Mouse (Mus musculus) adrenal gland, adult 8-10 months (tissue): ENCODE results near the gene Guca2b. TPM values are rescaled to one million over a fixed set of nuclear protein-coding genes. Genes with fewer than 3 reads are reported as not detected.
"Not testable (repeated sequence)": the region's sequence is repeated elsewhere in the genome, so short reads cannot be mapped to it uniquely, and the experiment has no call there.

Experiments used
- DNase-seq: peaks from one replicate; pipeline ENCODE4 v3.0.0; 2022
- total RNA-seq, 4 experiments: library from RNA; stranded (reverse); gene quantifications; 2 replicates each; pipeline ENCODE4 v1.2.4; 2022

Guca2b gene
- total RNA-seq, 4 experiments from 2014 or later = not detected

DNA sequence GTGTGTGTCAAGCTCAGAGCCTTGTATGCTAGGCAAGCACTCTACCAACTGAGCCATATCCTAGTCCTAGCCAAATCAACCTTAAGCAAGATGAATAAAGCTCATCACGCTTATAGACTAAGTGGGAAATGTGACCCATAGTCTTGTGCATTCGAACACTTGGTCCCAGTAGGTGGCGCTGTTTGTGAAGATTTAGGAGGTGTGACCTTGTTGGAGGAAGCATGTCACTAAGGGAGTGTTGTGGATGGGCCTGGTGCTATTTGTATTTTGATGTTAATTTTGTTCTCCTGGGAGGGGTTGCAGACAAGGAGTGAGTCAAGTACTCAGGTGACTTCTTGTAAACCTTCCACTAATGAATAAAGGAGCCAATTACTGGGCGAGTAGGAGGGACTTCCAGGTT is 16.1 kb downstream of the Guca2b start:
- DNase-seq = no peak

GRCm38 (mm10) chr4:119638656-119639055 is 20.1 kb downstream of the Guca2b start:
- DNase-seq = no peak

DNA sequence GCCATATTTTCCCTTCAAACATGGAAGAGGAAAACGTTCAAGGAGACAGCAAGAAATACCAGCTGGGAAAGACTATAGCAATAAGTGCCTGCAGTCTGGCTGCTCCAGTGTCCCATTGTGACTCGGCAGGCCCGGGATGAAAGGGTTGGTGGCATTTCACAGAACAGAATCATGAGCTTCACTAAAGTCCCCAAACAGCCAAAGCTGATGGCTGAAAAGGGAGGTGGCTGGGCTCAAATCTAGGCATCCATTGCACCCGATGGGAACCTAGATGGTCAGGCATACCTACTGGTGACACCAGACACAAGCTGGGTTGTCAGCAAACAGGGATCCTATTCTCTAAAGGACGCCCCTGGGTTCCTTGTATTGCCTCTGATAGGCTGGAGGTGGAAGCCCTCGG is 20.8 kb downstream of the Guca2b start:
- no peak for DNase-seq

- peak; percentile 69 for DNase-seq
These were observed 21.4 kb downstream of the Guca2b start, which contains the start of gene Guca2a for GRCm38 (mm10) chr4:119637176-119637845. TSS of gene Guca2a (plus strand) at chr4:119637704.

DNA sequence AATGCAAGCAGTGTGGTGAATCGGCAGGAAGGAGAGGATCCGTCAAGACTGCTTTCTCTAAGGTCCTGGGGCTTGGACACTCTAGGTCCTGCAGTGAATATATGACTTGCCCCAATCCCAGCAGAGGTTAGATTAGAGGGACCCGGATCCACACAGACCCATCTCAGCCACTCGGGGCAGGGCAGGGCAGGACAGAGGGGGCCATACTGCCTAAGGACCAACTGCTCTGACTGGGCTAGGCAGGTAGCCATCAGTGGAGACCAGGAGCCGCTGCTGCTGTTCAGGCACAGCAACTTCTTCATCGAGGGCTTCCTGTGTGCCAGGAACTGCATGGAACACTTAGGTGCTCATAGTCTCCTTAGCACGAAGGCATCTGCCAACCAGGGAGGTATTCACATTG is 22.0 kb downstream of the Guca2b start:
- DNase-seq = no peak

GRCm38 (mm10) chr4:119635686-119636085 is 23.1 kb downstream of the Guca2b start:
- no peak for DNase-seq

GRCm38 (mm10) chr4:119634908-119635660 is 23.7 kb downstream of the Guca2b start:
- no peak for DNase-seq

- DNase-seq = no peak
These were observed 24.8 kb downstream of the Guca2b start for GRCm38 (mm10) chr4:119633948-119634347.

DNA sequence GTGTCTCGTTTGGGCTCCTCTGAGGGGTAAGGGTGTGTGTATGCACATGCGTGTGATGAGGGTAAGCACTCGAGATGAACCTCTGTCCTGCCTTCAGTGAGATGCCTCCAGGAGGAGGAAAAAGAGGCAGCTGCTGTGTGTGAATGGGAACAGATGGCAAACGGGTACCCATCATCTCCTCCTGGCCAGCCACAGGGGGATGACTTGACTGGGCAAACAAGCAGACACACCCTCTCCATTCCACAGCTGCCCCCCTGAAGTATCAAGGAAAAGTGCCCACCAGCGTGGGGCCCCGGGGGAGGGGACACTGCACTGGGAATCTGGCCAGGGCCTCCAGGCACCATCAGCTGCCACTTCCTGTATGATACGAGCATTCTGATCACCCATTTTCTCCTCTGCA is 25.4 kb downstream of the Guca2b start:
- no peak for DNase-seq

DNA sequence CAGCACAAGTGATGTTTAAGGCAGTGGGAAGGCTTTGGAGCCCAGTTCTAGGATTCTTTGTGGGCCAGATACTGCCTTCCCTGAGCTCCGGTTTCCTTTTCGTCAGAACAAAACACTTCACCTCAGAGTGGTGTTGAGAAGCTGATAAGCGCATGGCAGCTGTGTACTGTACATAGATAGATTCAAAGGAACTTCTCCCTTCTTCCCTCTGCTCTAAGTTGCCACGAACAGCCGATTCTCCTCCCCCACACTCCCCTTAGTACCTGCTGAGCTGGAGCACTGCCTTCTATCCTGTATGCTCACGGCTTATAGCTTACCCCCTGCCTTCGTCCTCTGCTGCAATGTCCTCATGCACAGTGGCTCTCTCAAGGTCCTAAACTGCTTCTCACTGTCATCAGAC is 26.0 kb downstream of the Guca2b start:
- DNase-seq = no peak

GRCm38 (mm10) chr4:119631115-119631919 is 27.4 kb downstream of the Guca2b start:
- no peak for DNase-seq

DNA sequence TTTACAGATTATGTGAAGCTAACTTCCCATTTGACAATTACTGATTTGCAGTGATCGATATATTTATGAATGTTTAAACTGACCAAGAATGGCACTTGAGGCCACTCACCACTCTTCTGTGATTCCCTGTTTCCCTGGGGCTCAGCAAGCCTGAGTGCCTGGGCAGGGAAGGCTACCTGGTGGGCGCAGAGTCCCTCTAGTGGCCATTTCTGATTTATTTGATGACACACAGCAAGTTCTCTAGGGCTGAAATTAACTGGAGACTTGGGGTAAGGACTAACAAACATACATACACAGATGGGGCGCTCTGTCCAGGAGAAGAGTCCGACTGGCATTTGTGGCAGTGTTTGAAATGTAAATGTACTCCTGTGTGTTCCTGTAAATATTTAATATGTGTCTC is 30.4 kb downstream of the Guca2b start:
- DNase-seq = not testable (repeated sequence)

DNA sequence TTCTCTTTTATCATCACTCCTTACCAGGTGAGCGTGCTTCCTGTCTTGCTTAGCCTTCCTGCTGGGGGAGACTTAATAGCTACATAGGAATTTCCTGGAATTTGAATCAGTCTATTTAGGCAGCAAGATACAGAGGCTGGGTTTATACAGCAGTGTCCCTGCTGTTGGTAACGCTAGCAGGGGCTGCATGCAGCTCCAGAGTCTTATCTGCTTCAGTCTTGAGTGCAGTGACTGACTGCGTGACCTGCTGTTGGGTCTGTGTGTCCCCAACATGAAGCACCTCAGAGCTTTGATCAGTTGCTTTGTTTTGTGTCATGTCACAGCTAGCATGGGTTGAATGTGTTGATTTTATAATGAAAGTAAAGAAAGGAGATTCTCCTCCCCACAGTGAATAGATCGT is 31.4 kb downstream of the Guca2b start:
- no peak for DNase-seq

DNA sequence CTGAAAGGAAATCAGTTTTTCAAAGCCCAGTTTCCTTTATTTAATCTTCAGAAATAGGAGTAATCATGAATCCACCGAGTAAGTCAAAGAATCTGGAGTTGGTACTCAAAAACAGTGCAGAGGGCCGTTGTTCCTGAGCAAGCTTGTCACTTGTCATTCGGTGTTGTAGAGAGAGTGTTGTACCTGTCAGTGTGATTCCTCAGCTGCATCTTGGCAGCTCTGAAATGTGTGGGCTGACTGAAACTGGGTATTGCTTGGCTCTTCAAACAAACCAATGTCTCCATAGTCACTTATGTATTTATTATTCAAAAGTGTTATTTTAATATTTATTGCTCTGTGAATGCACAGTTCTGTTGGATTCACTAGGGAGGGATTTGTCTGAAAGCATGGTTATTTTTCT is 31.9 kb downstream of the Guca2b start:
- DNase-seq = no peak

GRCm38 (mm10) chr4:119626081-119626645 is 32.6 kb downstream of the Guca2b start:
- no peak for DNase-seq

DNA sequence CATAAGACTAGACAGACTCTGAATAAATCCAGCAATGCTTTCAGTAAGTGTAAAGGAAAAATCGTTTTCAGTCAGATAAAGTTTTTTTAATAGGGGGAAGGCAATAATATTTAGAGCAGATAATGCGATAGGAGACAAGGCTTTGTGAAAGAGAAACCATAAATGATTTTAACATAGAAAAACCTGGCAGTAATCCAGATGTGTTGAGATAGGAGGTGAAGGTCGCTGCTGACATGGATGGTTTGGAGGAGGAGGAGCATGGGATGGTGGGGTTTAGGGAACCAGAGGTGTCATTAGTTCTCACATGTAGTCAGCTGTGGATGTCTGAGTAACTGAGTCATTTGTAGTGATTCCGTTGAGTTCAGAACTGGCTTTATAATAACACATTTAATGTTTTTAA is 44.0 kb downstream of the Guca2b start:
- no peak for DNase-seq

GRCm38 (mm10) chr4:119614078-119614477 is 44.7 kb downstream of the Guca2b start:
- DNase-seq = no peak

DNA sequence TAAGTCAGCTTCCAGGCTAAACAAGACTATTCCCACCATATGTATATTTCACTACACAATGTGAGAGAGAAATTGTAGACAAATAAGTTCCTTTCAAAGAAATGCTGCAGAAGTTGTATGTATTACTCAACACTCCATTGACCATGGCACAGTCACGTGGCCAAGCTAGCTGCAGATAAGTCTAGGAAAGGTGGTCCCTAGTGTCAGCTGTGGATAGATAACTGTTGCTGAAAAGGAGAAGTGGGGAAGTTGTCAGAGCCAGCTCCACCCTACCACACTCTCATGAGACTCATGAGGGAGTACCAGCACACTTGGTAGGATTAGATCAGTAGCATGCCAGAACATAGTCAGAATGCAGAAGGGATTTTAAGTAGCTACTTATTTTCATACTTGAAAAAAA is 49.3 kb downstream of the Guca2b start:
- DNase-seq = no peak
